Mouse (Mus musculus): Measurements from ENCODE around the gene Btf3.

DNA sequence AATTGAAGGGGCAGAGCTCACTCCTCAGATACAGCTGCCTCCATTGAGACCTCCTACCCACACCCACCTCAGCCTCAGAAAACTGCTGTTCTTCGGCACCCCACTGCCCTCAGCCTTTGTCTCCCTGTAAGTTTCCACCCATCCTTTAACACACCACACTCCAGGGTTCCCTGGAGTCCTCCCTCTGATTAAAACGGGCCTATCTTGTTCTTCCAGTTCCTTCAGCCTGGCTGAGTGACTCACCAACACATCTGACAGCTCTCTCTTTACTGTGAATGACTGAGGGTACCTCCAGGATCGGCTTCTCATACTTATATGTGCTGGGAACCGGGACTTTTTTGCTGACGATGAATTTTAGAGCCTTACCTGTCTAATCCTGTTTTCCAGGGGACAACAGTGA is 20.7 kb downstream of the Btf3 start:
- no peak for TF ChIP-seq CTCF (IDR thresholded peaks at IDR 0.05; ENCODE audit: low read depth)
- no peak for TF ChIP-seq EP300 (IDR thresholded peaks at IDR 0.05; ENCODE audit: low read depth)

All from heart, postnatal 0 days (tissue).